Mouse (Mus musculus) myocyte (in vitro differentiated cells): Measurements from ENCODE around the gene Upk2.

Experiments
- E2F4 ChIP-seq: IDR thresholded peaks from one replicate; pipeline ENCODE4 v1.6.1; 2011; ENCODE audit warnings: mild to moderate bottlenecking, control low read depth, moderate library complexity; ENCODE audit not compliant: insufficient read depth
- MAX ChIP-seq: IDR thresholded peaks from one replicate; pipeline ENCODE4 v1.6.1; 2011; ENCODE audit warnings: low read depth, mild to moderate bottlenecking, control low read depth
- POLR2A ChIP-seq: IDR thresholded peaks from one replicate; pipeline ENCODE4 v1.6.1; 2011; ENCODE audit warnings: low read depth, mild to moderate bottlenecking, control low read depth, moderate library complexity; ENCODE audit not compliant: insufficient read length
- POLR2AphosphoS2 ChIP-seq: IDR thresholded peaks from one replicate; pipeline ENCODE4 v1.6.1; 2011; ENCODE audit warnings: low read depth, control low read depth; ENCODE audit not compliant: insufficient read length
- SRF ChIP-seq: IDR thresholded peaks from one replicate; pipeline ENCODE4 v1.6.1; 2011; ENCODE audit warnings: low read depth; ENCODE audit not compliant: control insufficient read depth, insufficient read length

GRCm38 (mm10) chr9:44411601-44412130 is 43.1 kb downstream of the Upk2 start:
- TF ChIP-seq POLR2AphosphoS2 (peak; percentile 53), E2F4 (no peak), POLR2A (no peak), SRF (no peak), MAX (no peak)
